Mouse (Mus musculus) ES-CJ7 (cell line): ENCODE measurements around the gene Olfr139.

Source experiments
- DNase-seq: peaks from one replicate; pipeline ENCODE4 v3.0.0; 2011; ENCODE audit warnings: low read depth, low spot score

Olfr139 gene

GRCm38 (mm10) chr11:74056451-74056850, at the start of gene Olfr139, which contains the start of gene Olfr399:
TSS of gene Olfr139 (minus strand) at chr11:74056551.
TSS of gene Olfr399 (minus strand) at chr11:74056615.
- no peak for DNase-seq

GRCm38 (mm10) chr11:74105066-74105465, 48.7 kb upstream of the Olfr139 start:
- peak; percentile 44 for DNase-seq

- no peak for DNase-seq
These were observed 45.2 kb upstream of the Olfr139 start for GRCm38 (mm10) chr11:74101507-74101906.

- DNase-seq = no peak
These were observed 44.4 kb upstream of the Olfr139 start for GRCm38 (mm10) chr11:74100724-74101123.

GRCm38 (mm10) chr11:74069655-74070054, 13.3 kb upstream of the Olfr139 start, which contains the start of gene Zfp616:
TSS of gene Zfp616 (plus strand) at chr11:74069955.
- DNase-seq = no peak

GRCm38 (mm10) chr11:74051347-74051746, 5.0 kb downstream of the Olfr139 start:
- DNase-seq = peak; percentile 5
